Mouse (Mus musculus): Measurements from ENCODE around the gene Mapk11. TPM values are rescaled to one million over a fixed set of nuclear protein-coding genes. Genes with fewer than 3 reads are reported as not detected.
A peak's percentile ranks its signal among the peaks of the same experiment; 100 is the strongest.

Mapk11 gene
- 22.5 and 27.5 TPM in 2 replicates for polyA plus RNA-seq (2015; fragmentation: Nextera tagmentation; extraction: Ambion mirVana)

GRCm38 (mm10) chr15:89149271-89150040 lies at the start of gene Mapk11:
Gene Mapk11 (minus strand): TSS chr15:89149628.
- H3K27ac ChIP-seq (replicated peaks): peak within 1 kb of the TSS; percentile 88
- peak; percentile 77 for ATAC-seq (ENCODE audit: low FRiP score)
- under 1% methylated on average over 61 of the region's 61 CpGs for WGBS
- H3K4me3 ChIP-seq (replicated peaks): peak within 1 kb of the TSS; percentile 57
- H3K27me3 ChIP-seq (replicated peaks): no peaks in the 10 kb centered on the region
- H3K9ac ChIP-seq (replicated peaks): peak within 1 kb of the TSS; percentile 53
- no peaks in the 10 kb centered on the region for H3K9me3 ChIP-seq (replicated peaks)
- H3K4me2 ChIP-seq: peak within 1 kb of the TSS; percentile 67
- peaks cover 7% of the 10 kb centered on the region; the same call in 1 of the 2 replicates for H3K36me3 ChIP-seq
- H3K4me1 ChIP-seq: peaks cover 47% of the 10 kb centered on the region

GRCm38 (mm10) chr15:89197056-89197455 lies 47.6 kb upstream of the Mapk11 start:
- peak overlapping the region; percentile 77 for H3K4me2 ChIP-seq
- ATAC-seq (ENCODE audit: low FRiP score): no peak
- peak overlapping the region; percentile 99 for H3K27ac ChIP-seq (replicated peaks)
- 61% methylated on average over 15 of the region's 15 CpGs for WGBS
- H3K9me3 ChIP-seq (replicated peaks): 0 out of 2 replicates have a peak, but pooled peaks cover 1% of the 10 kb centered on the region
- H3K36me3 ChIP-seq: 0 out of 2 replicates have a peak, but pooled peaks cover 3% of the 10 kb centered on the region
- H3K9ac ChIP-seq (replicated peaks): peak overlapping the region; percentile 100
- H3K27me3 ChIP-seq (replicated peaks): no peaks in the 10 kb centered on the region
- H3K4me1 ChIP-seq: peaks cover 24% of the 10 kb centered on the region
- peak overlapping the region; percentile 97 for H3K4me3 ChIP-seq (replicated peaks)

- under 1% methylated on average over 38 of the region's 38 CpGs for WGBS
- H3K4me2 ChIP-seq: peak within 1 kb of the TSS; percentile 77
- no peaks in the 10 kb centered on the region for H3K9me3 ChIP-seq (replicated peaks)
- peak; percentile 98 for ATAC-seq (ENCODE audit: low FRiP score)
- H3K27me3 ChIP-seq (replicated peaks): no peaks in the 10 kb centered on the region
- H3K4me3 ChIP-seq (replicated peaks): peak within 1 kb of the TSS; percentile 97
- peaks cover 24% of the 10 kb centered on the region for H3K4me1 ChIP-seq
- H3K27ac ChIP-seq (replicated peaks): peak within 1 kb of the TSS; percentile 99
- peak within 1 kb of the TSS; percentile 100 for H3K9ac ChIP-seq (replicated peaks)
- H3K36me3 ChIP-seq: peaks cover 3% of the 10 kb centered on the region
These were observed 46.9 kb upstream of the Mapk11 start, which contains the start of gene Dennd6b for GRCm38 (mm10) chr15:89196313-89196706. Gene Dennd6b (minus strand): TSS chr15:89196496.

GRCm38 (mm10) chr15:89195690-89196312 lies 46.4 kb upstream of the Mapk11 start:
- Histone ChIP-seq H3K36me3 (peaks cover 6% of the 10 kb centered on the region), H3K4me2 (peak overlapping the region; percentile 77), H3K4me1 (peaks cover 24% of the 10 kb centered on the region), H3K27me3 (replicated peaks) (no peaks in the 10 kb centered on the region), H3K9ac (replicated peaks) (peak overlapping the region; percentile 100), H3K4me3 (replicated peaks) (peak overlapping the region; percentile 97), H3K27ac (replicated peaks) (peak overlapping the region; percentile 99), H3K9me3 (replicated peaks) (no peaks in the 10 kb centered on the region)
- peak; percentile 93 for ATAC-seq (ENCODE audit: low FRiP score)
- under 1% methylated on average over 25 of the region's 25 CpGs for WGBS

- no peaks in the 10 kb centered on the region for H3K27me3 ChIP-seq (replicated peaks)
- peak overlapping the region; percentile 77 for H3K4me2 ChIP-seq
- H3K9ac ChIP-seq (replicated peaks): peak overlapping the region; percentile 100
- peaks cover 24% of the 10 kb centered on the region for H3K4me1 ChIP-seq
- H3K4me3 ChIP-seq (replicated peaks): peak overlapping the region; percentile 97
- no peaks in the 10 kb centered on the region for H3K9me3 ChIP-seq (replicated peaks)
- peak overlapping the region; percentile 99 for H3K27ac ChIP-seq (replicated peaks)
- H3K36me3 ChIP-seq: peaks cover 12% of the 10 kb centered on the region
- peak; percentile 12; the same call in 1 of the 2 replicates for ATAC-seq (ENCODE audit: low FRiP score)
- whole genome bisulfite sequencing: 30% methylated on average over 6 of the region's 6 CpGs
These were observed 45.8 kb upstream of the Mapk11 start for GRCm38 (mm10) chr15:89195261-89195681.

GRCm38 (mm10) chr15:89184937-89185227 lies 35.5 kb upstream of the Mapk11 start:
- Histone ChIP-seq H3K9ac (replicated peaks) (no peak overlapping the region), H3K27ac (replicated peaks) (no peak overlapping the region), H3K4me1 (peaks cover 28% of the 10 kb centered on the region), H3K36me3 (peaks cover 53% of the 10 kb centered on the region), H3K4me3 (replicated peaks) (no peak overlapping the region), H3K9me3 (replicated peaks) (no peaks in the 10 kb centered on the region), H3K4me2 (no peak overlapping the region), H3K27me3 (replicated peaks) (no peaks in the 10 kb centered on the region)
- 77% methylated on average over 5 of the region's 5 CpGs for WGBS
- no peak for ATAC-seq (ENCODE audit: low FRiP score)

- Histone ChIP-seq H3K27me3 (replicated peaks) (no peaks in the 10 kb centered on the region), H3K27ac (replicated peaks) (0 out of 2 replicates have a peak overlapping the region, but pooled peaks have one; percentile 37), H3K4me3 (replicated peaks) (no peak overlapping the region), H3K36me3 (peaks cover 48% of the 10 kb centered on the region), H3K4me1 (peaks cover 33% of the 10 kb centered on the region), H3K9ac (replicated peaks) (no peak overlapping the region), H3K4me2 (no peak overlapping the region), H3K9me3 (replicated peaks) (no peaks in the 10 kb centered on the region)
- 45% methylated on average over 5 of the region's 5 CpGs for WGBS
- no peak for ATAC-seq (ENCODE audit: low FRiP score)
These were observed 34.9 kb upstream of the Mapk11 start for GRCm38 (mm10) chr15:89184141-89184936.

GRCm38 (mm10) chr15:89182842-89183241 lies 33.4 kb upstream of the Mapk11 start:
- H3K4me3 ChIP-seq (replicated peaks): no peak overlapping the region
- ATAC-seq (ENCODE audit: low FRiP score): no peak
- H3K9me3 ChIP-seq (replicated peaks): no peaks in the 10 kb centered on the region
- H3K9ac ChIP-seq (replicated peaks): no peak overlapping the region
- H3K27me3 ChIP-seq (replicated peaks): no peaks in the 10 kb centered on the region
- peaks cover 33% of the 10 kb centered on the region for H3K36me3 ChIP-seq
- H3K27ac ChIP-seq (replicated peaks): no peak overlapping the region; the same call in 1 of the 2 replicates
- WGBS: 59% methylated on average over 5 of the region's 5 CpGs
- H3K4me1 ChIP-seq: peaks cover 48% of the 10 kb centered on the region
- H3K4me2 ChIP-seq: no peak overlapping the region

GRCm38 (mm10) chr15:89182328-89182741 lies 32.9 kb upstream of the Mapk11 start:
- Histone ChIP-seq H3K27me3 (replicated peaks) (no peaks in the 10 kb centered on the region), H3K4me2 (no peak overlapping the region), H3K27ac (replicated peaks) (peak overlapping the region; percentile 34; the same call in 1 of the 2 replicates), H3K4me1 (peaks cover 53% of the 10 kb centered on the region), H3K4me3 (replicated peaks) (no peak overlapping the region), H3K9me3 (replicated peaks) (no peaks in the 10 kb centered on the region), H3K36me3 (peaks cover 30% of the 10 kb centered on the region), H3K9ac (replicated peaks) (no peak overlapping the region)
- WGBS: 45% methylated on average over 6 of the region's 6 CpGs
- ATAC-seq (ENCODE audit: low FRiP score): no peak

- H3K9ac ChIP-seq (replicated peaks): 0 out of 2 replicates have a peak overlapping the region, but pooled peaks have one; percentile 94
- peak overlapping the region; percentile 76; the same call in 1 of the 2 replicates for H3K4me3 ChIP-seq (replicated peaks)
These were observed 32.3 kb upstream of the Mapk11 start for GRCm38 (mm10) chr15:89181561-89182270.

More at GRCm38 (mm10) chr15:89181561-89182270, 32.3 kb upstream of the Mapk11 start:
- Histone ChIP-seq H3K27me3 (replicated peaks) (no peaks in the 10 kb centered on the region), H3K36me3 (peaks cover 23% of the 10 kb centered on the region), H3K27ac (replicated peaks) (peak overlapping the region; percentile 91; the same call in 1 of the 2 replicates), H3K4me2 (peak overlapping the region; percentile 90), H3K4me1 (peaks cover 60% of the 10 kb centered on the region), H3K9me3 (replicated peaks) (no peaks in the 10 kb centered on the region)
- 81% methylated on average over 10 of the region's 10 CpGs for WGBS
- ATAC-seq (ENCODE audit: low FRiP score): no peak

Measured in neural tube, embryonic 15.5 days (tissue).